Mouse (Mus musculus) yolk sac, embryonic 10.5 days (tissue): ENCODE measurements at regions not wholly inside any gene's neighbourhood (a gene's known extent, or its start where the extent isn't known, plus 50 kb on each side); places are given as distances from the start of the nearest gene placed in this dataset.

ENCODE experiments used
- DNase-seq: peaks from one replicate; pipeline ENCODE4 v3.0.0-alpha.2; 2017; ENCODE audit warnings: low spot score

DNA sequence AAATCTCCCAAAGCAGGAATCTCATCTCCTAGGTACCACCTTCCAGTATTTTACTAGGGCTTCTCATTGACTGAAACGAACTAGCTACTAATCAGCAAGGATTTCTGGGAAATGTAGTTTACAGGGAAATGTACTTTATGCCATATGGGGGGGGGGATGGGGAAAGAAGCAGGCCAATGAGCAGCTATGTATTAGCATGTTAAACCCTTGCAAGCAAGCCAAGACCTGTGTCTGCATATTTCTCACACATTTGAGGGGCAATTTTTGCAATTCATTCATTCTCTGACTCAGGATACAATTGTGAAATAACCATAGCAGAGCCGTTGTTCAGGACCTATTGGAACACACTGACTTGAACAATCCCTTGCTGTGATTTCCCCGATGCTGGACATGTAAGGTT lies 454.3 kb upstream of the Tbx3 start:
- no peak for DNase-seq

DNA sequence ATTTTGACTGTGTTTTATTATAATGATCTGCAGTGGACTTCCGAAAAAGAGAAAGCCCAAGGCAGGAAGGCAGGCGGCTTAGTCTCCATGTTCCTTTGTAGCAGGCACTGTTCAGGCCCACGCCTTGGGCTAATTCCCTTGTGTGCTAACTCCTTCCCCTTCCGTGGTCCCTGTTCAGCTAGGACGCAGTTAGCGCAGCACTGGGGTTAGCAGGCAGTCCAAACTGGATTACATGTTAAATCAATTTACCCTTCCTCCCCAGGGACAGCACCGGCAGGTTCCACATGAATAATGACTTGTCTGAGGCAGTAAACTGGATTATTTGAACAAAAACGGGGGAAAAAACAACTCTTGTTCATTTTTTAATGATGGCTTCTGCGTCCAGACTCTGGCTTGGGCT lies 453.4 kb upstream of the Tbx3 start:
- DNase-seq = no peak

DNA sequence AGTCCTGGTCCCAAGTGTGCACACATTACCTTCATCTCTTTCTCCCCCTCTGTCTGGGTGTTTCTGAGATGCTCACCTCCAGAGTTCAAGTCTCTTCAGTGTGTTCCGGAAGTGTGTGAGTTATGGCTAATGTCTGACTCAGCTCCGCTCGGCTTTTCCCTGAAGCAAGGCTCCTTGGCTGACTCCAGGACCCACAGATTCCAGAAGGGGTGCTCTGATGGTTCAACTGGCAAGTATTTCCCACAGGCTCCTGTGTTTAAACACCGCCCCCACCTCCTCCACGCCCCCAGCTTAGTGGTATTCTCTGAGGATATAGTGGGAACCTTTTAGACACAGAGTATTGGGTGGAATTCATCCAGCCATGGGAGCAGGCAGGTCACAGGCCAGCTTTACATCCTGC lies 441.8 kb upstream of the Tbx3 start:
- DNase-seq = no peak

DNA sequence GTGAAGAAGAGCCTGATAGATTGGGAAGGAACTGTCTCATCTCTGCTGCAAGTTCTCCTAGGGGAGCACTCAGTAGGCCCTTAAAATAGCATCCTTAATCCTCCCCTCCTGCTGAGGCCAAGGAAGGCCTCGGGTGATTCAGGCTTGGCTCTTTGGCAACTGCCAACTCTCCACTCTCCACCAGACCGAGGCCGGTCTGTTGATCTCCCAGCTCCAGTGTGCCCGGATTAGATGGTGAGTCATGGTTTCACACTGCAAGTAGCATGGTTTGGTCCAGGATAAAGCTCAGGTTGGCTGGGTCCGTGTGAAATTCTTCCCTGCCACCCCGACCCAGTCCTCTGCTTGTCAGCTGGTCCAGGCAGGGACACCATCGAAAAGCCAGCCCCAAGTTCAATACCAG lies 437.5 kb upstream of the Tbx3 start:
- no peak for DNase-seq

DNA sequence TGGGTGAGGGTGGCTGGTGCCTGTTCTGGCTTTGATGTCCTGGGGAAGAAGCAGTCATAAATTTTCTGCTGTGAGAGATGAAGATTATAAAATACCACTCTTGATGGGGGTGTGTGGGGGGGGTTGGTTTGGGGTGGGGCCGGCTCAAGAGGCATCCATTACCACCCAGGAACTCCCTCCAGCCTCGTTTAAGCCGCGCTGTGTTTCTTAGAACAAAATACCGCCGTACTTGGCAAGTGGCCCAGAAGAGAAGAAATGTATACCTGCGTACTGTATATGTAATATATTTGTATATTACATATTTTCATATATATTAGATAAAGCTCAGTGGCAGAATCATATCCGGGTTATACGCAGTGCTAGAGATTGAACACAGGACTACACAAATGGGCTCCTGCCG lies 434.6 kb upstream of the Tbx3 start:
- no peak for DNase-seq

DNA sequence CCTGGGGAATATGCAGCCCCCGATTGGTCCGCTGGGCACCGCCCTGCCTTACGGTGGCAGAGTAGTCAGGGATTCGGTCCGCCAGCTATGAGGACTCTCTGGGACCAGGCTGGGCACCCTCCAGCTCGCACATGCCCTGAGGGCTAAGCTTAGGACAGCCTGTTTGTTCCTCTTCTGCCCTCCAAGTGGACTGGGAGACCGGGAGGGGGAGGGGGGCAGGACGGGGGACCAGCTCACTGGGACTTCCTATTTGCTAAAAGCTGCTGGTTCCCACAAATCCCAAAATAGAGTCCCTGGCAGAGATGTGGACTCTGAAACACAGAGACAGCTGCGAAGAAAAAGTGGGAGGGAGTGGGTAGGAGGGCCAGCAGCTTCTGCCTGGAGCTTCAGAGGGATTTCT lies 423.6 kb upstream of the Tbx3 start:
- DNase-seq = no peak

DNA sequence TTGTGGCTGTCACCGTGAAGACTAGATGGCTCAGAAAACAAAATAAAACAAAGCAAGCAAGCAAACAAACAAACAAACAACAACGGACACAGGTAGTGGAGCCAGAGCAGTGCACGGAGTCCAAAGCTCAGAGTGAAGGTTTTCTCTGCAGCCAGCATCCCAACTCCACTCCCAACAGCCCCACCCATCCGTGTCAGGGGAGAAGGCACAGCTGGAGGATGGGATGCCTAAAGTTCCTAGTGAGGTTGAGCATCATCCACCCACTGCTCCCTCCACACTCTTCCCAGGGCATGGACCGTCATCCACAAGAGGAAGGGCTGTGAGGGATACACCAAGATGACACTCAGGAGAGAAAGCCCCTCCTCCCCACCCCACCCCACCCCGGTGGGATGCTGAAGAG lies 421.8 kb upstream of the Tbx3 start:
- DNase-seq = no peak

DNA sequence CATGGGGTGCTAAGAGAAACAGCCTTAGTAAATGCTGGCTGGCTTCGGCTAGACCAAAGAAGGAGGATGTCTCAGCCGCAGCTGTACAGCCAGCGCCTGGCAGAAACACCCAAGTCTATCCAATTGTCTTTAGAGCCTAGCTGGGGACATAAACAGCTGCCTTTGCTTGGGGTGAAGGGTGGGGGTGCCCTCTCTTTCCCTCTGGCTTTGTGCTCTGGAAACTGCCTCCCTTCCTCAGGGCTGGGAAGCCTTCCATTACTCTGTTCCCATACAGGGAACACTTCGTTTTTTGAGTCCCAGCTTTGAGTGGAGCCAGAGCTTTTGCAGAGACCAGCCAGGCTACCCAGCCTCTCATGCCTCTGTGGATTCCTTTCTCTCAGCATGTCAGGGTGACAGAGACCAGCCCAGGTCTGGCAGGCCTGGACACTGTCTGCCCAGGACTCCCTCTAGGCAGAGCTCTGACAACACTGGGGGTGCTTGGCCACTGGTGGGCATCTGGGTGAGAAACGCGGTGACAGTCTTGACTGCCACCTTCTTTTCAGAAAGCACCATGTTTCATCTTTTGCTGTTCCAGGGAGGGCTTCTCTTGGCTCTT lies 421.2 kb upstream of the Tbx3 start:
- DNase-seq = peak; percentile 39

DNA sequence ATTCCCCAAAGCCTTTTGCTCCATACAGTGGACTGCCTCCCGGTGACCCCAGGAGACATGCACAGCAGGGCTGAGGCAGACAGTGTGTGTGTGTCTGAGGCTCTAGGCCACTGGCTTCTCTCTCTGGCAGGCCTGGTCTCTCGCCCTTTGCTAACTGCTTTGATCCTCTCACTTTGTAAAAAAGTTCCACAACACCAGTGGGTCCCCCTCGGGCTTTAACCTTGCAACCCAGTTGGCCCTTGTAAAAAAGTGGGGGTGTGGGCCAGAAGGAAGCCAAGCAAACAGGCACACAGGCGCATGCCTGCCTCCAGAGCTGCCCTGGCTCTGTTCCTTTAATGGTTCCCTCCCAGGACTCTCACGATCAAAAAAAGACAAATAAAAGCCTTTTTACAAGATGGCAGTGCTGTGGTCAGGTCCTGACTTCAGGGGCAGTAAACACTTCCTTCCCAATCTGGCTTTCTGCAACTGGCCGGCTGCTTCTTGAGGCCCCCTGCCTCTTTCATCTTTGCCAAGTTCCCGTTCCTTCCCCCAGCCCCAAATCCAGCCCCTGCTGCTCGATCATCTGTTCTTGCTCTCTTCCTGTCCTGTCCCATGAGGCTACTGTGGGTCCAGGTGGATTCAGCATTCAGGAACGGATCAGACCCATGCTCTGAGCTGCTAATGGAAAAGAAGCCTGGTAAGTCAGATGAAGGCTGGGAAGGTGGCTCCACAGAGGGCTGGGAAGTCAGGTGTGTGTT lies 419.0 kb upstream of the Tbx3 start:
- DNase-seq = peak; percentile 8

DNA sequence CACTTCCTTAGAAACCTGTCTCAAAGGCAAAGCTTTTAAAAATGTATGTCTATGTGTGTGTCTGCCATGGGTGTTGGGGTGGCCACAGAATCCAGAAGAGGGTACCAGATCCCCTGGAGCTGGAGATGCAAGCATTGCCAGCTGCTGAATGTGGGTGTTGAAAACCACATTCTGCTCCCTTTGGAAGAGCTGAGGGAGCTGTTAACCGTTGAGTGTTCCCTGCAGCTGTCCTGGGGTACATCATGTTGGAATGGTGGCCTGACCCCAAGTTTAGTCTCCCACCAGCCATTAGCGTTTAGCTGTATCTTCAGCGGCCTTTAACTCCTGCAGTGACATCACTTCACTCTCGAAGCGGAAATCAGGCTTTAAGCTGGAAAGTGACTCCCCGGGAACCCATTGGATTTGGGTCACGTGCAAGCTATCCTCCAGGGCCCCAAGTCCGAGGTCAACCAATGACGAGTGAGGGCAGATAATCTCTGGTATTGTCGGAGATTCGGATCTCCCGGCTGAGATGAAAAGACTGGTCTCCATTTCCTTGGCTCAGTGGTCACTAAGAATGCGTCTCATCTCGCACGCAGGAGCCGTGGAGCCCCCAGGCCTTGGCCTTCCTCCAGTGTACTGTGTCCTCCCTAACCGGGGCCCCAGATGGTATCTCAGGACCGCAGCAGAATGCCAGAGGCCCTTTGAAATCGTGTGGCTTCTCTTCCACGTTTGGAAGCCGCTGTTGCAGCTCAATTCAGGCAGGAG lies 412.9 kb upstream of the Tbx3 start:
- no peak for DNase-seq

DNA sequence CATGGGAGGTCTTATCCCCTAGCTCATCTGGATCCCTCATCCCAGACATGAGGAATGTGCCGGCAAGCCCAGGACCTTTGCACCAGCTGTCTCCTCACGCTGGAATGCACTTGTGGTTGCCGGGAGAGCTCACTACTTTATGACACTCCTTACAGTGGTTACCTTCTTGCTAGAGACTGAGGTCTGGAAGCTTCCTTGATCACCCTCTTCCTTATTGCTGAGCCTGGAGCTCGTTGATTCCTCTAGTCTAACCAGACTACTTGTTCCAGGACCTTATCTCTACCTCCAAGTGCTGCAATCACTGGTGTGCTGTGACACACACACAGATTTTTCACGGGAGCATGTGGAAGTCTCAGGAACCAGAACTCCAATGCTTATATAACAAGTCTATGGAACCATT lies 411.6 kb upstream of the Tbx3 start:
- DNase-seq = no peak

DNA sequence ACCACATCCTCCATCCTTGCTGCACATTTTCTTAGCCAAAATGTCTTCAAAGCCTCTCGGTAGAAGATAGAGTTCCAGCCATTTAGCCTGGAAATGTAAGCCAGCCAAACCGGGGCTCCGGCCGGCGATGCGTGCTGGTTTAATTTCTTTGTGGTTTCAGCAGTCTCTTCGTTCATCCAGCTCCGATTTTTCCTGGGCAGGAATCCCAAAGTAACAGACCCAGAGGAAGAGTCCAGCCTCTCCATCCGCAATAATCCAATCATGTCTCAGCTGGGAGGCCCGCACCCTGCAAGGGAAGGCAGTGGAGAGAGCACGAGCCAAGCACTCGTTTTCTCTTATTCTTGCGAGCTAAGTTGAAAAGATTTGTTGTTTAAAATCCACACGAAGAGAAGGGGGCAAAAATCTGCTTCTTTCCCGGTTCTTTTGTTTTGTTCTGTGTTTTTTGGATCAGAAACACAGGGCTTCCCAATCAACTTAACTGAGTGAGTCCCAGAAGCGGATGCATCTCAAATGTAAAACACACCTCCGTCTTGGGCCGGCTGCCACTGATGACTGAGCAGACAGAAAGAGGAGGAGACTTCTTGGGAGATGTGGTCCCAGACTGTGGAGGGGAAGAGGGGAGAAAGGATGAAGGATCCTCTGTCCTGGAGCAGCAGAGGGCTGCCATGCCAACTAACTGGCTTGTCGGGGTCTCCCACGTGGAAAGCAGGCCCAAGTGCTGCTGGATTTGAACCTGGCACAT lies 405.1 kb upstream of the Tbx3 start:
- no peak for DNase-seq

DNA sequence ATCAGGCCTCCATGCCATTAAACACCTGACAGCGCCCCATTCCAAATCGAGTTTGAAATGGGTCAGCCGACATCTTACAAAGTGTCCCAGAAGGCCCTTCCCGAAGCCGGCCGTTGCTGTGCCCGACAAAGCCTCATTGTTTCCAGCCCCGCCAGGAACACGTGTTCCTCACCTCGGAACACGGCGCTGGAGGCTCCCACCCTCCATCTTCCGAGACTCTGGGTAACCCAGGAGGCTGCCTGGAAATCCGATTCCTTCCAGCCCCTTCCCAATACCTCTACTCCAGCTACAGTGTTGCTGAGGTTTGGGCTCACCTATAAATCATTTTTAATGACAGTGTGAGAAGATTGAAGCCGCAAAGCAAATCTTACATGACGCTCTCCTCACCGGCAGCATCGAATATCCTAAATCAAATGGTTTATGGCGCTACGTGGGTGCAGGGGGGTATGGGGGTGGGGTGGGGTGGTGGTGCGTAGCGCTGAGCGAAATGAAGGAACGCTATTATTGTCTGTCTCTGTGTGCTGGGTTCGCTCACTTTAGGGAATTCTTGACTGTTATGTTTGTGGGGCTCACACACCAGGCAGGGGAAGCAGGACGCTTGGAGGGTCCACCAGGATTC lies 399.1 kb upstream of the Tbx3 start:
- no peak for DNase-seq

DNA sequence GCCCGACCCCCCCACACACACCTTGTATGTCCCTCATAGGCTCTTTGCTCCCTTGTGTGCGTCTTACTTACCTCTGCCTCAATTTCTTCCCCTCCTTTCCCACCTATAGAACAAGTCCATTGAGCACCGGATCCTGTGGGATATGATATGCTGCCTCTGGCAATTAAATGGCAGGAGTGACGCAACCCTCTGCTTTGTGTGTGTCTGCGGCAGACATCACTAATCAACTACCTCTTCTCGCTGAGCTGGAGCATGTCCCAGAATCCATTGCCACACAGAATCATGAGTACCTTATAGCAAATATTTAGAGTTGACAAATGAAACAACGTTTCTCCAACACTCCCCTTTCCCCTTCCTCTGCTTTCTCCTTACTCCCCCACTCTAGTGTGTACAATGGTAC lies 397.3 kb upstream of the Tbx3 start:
- DNase-seq = no peak

DNA sequence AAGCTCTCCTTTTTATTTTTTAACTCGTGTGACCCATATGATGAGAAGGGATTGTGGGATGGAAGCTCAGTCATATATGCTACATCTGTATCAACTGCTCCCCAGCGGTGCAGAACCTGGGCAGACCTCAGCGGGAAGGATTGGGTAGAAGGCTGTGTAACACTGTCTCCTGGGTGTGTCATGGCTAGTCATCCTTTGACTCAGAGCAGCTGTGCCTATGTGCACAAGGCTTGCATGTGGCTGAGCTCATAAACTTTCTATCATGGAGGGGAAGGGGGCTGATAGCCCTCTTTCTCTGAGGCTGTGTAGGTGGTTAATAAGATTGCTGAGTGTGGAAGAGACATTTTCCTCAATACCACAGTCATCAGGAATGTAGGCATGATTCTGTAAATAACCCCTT lies 396.9 kb upstream of the Tbx3 start:
- DNase-seq = no peak

DNA sequence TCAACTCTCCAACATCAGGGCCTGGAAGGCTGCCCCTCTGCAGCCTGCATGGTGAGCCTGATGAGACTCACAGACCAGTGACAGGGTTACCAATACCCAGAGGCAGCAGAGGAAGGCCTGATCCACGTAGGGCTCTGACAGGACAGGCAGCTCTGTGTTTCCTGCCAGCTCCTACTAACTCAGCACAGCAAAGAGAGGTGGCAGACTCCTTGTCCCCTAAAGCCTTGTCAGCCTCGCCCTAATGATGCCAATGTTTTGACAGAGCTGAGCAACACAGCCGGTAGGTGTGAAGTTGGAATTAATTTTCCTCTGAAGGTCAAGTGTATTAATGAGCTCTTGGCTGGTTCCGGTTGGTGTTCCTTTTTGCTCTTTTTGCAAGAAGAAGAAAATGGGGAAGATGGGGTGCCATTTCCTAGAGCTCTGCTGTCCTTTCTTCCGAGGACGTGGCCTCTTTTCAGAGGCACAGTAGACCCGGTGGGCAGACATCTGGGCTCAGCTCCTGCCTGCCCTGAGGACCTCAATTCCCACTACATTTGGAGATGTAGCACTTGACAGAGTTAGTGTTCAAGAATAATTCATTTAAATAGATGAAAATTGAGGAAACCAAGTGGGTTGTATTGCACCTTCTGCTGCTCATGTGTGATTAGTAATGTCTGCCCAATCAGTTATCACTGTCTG lies 395.5 kb upstream of the Tbx3 start:
- no peak for DNase-seq

DNA sequence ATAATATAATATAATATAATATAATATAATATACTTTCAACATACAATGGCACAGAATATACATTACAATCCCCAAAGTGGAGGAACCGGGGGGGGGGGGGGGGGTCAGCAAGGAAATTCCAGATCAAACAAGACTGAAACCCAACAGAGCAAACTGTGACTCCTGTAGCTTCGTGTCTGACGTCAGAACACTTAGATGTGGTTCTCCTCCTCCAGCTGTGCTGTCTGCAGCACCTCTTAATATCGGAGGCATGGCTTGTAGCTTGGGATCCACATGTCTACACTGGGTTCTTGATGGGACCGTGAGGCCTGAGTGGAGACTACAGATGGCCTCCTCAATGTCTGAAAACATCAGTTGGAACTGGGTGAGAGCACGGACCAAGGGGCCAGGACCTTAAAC lies 390.3 kb upstream of the Tbx3 start:
- DNase-seq = no peak

DNA sequence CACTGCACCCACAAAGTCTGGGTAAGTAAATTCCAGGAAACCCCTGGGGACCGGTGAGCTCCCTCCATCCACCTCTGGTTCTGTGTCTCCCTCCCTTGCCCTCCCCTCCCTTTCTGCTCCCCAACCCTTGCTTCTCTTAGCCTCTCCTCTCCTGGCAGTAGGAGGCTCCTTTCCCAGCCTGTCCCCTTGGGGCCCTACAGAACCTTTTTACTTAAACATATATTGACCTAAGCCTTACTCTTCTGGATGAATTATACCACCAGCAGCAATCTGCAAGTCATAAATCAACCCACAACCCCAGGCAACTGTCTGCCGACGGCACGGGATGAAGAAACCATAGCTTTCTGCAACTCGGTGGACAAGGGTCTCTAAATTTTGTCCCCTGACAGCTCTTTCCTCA lies 380.7 kb upstream of the Tbx3 start:
- no peak for DNase-seq

DNA sequence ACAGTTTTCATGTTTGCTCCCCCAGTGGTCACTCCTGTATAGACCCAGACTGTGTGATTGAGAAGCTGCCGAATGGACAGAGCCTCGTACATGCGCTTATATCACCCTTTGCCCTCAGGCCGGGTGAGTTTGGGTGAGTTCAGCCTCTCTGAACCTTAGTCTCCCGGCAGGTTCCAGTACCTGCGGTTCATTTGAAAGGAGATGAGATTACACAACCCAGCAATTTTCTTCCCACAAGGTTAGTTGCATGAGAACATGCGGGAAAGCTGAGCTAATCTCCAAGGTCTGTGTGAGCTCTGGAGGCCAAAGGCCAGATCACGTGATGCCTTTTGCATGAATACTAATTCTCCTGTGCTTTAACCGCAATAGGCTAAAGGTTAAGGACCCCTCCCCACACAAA lies 378.1 kb upstream of the Tbx3 start:
- peak; percentile 81 for DNase-seq

DNA sequence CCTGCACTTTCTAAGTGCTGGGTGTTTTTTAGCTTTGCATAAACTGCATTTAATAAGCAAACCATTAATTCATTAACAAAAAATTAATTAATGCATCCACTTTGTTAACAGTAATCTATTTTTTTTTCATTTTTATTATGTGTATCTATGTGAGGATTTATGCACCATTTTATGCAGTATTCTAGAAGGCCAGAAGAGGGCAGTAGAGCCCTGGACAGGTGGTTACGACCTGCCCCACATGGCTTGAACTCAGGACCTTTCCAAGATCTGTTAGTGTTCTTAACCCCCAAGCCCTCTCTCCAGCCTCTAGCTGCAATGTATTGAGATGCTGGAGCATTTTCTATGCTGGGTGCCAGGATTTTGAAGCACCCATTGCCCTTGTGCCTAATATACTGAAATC lies 377.6 kb upstream of the Tbx3 start:
- DNase-seq = no peak

DNA sequence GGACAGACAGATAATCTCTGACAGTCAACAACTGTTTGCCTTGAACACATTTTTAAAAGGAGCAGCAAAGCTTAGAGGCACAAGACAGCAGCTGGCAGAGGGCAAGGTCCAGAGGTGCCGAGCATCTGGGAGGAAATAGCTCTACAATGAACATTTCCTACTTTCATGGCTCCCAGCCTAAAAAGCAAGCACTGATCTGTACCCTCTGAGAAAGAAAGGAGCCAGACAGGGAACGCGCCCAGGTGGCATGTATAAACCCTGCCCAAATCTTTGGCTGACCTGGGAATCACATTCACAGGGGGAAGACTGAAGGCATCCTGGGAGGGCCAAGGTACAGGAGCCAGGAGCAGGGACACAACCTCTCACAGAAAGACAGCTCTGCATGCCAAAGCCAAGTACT lies 371.2 kb upstream of the Tbx3 start:
- peak; percentile 40 for DNase-seq

DNA sequence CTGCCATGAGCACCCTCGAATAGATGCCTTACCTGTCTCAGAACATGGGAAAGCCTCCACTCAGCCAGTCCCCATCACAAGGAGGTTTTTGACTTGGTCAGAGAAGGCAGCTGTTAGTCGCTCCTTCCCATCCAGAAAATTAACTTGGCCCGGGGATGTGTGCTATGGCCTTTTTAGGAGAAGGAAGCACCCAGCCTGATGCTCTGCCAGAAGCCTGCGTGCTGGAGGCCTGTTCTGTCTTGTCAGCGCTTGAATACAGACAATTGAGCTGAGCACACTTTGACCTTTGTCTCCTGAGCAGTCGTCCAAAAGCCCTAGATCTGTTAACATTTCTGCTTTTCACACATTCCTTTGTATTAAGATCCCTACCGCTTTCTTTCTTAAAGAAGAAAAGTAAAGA lies 370.4 kb upstream of the Tbx3 start:
- DNase-seq = peak; percentile 67
